Mouse (Mus musculus) spleen, adult 12 weeks (tissue): ENCODE data around the gene Slc22a20.
A peak's percentile ranks its signal among the peaks of the same experiment; 100 is the strongest.

Source experiments
- DNase-seq: peaks from one replicate; pipeline ENCODE4 v3.0.0; 2022; ENCODE audit warnings: low spot score

The Slc22a20 gene

DNA sequence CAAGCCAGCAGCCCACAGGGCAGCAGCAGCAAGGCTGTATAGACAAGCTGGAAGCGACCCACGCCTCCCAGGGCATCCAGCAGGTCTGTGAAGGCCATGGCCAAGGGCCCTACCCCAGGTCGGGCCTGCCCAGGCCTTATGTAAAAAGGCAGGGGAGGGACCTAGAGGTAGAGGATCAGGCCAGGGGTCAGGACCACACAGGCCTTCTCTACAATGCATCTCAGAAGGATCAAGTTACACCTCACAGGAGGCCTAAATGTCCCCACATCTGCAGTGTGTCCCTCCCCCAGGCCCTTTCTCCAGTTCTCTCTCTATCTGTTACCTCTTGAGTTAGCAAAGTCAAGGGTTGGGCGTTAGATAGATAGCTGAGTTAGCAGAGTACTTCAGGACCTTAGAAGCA is at the start of gene Slc22a20:
Gene Slc22a20, minus strand, starts transcription at position 101 of the 400 bp plus-strand sequence.
- DNase-seq: no peak

DNA sequence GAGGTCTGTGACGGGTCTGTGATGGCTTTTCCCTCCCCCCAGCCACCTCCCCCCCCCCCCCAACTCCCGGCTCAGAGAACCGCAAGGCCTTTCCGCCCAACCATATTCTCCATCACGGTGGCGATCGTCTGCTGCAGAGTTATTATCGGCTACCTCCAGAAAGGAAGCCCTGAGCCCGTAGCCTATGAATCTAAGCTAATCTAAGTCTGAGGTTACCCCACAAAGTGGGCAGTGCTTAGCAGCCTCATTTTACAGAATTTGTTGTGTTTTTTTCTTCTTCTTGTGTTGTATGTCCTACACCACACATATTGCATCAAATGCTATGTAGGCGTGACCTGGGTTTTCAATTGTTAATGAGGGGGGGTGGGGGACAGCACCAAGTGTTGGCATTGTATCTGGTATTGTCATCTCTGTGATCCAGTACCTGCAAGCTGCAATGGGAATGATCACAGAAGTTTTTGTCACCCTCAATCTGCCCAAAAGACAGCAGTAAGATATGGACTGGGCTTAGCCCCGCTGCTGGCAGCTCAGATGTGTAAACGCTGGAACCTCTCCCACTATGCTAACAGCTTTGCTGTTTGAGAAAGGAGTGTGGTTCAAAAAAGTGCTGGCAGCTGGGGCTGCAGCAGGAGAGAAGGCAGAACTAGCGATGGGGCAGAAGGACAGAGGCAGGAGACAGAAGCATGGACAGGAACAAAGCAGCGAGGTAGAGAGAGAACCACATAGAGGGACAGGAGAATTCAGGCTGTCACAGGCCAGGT is 44.8 kb upstream of the Slc22a20 start:
- no peak for DNase-seq

- DNase-seq: no peak
Observed at GRCm38 (mm10) chr19:6029426-6029825, 43.5 kb upstream of the Slc22a20 start.

- no peak for DNase-seq
Observed at GRCm38 (mm10) chr19:6028991-6029390, 43.0 kb upstream of the Slc22a20 start.

DNA sequence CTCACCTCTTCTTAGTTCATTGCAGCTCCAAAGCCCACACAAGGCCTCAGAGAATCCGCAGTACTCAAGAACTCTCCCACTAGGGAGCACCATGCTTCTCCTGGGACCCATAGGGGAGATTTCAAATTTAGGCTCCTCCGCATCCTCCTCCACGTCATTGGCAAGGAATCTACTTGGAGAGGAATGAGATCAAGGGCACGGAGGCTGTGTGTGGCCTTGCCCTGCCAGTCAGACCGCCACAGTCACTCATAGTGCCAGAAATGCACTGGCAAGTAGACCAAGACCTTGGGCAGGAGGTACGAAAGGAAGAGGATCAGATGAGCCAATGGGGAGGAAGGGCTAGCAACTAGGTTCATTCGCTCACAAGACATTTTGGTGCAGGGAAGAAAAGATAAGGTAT is 38.0 kb upstream of the Slc22a20 start:
- DNase-seq: no peak

GRCm38 (mm10) chr19:6023059-6023458 is 37.1 kb upstream of the Slc22a20 start:
- DNase-seq: no peak

DNA sequence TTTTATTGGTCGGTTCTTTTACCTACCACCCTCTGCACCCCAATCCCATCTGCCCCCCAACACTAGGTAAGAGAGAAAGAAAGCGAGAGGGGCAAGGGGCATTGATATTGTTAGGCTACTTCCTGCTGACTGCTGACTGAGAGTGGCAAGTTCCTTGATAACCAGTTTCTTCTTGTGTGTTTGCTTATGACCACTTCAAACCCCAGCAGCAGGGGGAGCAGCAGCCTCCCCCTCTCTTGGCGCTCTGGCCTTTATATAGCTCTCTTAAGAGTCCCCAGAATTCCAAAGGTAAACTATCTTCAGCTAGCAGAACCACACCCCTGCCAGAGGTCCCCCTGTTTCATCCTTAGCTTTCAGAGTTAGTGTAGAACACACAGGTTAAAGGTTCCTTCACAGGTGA is 34.3 kb upstream of the Slc22a20 start:
- no peak for DNase-seq

DNA sequence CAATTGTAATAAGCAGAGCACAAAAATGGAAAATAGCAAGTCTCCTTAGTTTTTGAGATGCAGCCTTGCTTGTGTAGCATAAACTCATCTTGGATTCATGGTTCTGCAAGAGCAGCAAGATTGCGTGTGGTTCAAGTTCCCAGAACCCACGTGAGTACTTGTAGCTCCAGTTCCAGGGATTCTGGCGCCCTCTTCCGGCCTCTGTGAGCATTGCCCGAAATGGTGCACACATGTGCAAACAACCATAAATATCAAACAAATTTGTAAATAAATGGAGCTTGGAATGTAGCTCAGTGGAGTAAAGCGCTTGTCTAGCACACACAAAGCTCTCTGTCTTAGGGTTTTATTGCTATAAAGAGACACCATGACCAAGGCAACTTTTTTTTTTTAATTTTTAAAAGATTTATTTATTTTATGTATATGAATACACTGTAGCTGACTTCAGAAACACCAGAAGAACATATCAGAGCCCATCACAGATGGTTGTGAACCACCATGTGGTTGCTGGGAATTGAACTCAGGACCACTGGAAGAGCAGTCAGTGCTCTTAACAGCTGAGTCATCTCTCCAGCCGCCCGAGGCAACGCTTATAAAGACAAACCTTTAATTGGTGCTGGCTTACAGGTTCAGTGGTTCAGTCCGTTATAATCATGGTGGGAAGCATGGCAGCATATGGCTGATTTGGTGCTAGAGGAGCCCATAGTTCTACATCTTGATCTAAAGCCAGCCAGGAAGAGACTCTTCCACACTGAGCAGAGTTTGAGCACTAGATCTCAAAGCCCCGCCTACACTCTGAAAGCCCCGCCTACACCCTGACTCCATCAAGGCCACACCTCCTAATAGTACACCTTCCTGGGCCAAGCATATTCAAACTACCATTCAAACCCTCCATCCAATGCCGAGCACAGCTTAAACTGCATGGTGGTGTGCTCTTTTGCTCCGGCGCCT is 32.5 kb upstream of the Slc22a20 start:
- DNase-seq: peak; percentile 85

- no peak for DNase-seq
Observed at GRCm38 (mm10) chr19:6016532-6016931, 30.6 kb upstream of the Slc22a20 start.

GRCm38 (mm10) chr19:6015511-6016315 is 29.8 kb upstream of the Slc22a20 start, which contains the start of gene Capn1:
TSS of gene Capn1 (minus strand) at chr19:6015897.
- DNase-seq: peak; percentile 70

DNA sequence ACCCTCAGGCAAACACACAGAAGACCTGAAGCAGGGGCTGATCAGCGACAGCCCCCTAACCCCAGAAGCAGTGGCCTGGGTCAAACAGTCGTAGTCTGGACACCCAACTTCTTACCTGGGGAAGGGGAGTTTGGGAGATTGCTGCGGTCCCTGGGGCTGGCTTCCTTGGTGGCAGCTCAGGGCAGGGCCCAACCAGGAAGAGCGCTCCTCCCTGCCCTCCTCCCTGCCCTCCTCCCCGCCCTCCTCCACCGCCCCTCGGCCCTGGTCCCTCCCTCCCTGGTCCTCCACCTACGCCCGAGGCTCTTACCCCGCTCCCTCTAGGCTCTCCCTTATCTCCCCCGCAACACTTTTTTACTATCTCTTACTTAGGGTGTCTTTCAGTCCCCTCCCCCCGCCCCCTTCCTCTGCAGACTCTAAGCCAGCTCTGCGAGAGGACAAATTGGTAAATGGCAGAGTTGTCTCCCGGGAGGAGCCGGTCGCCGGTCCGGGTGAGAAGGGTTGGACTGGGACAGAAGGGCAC is 29.1 kb upstream of the Slc22a20 start:
- DNase-seq: peak; percentile 67

DNA sequence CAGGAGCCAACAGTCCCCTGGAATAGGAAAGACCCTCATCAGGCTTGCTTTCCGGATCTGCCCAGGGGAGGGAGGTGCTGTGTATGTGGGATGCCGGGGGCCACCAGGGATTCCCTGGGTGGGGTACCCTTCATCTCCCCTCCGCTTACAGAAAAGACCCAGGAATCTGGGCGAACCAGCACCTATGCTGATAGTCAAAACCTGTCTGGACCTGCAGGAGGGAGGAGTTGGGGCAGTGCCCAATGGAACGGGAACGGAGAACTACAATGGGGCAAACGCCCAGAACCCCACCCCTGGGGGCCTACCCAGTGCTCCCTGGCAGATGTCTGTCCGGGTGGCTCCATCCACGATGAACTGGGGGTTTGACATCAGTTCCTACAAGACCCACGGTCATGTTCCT is 27.7 kb upstream of the Slc22a20 start:
- no peak for DNase-seq

GRCm38 (mm10) chr19:6009137-6009536 is 23.2 kb upstream of the Slc22a20 start:
- DNase-seq: no peak

DNA sequence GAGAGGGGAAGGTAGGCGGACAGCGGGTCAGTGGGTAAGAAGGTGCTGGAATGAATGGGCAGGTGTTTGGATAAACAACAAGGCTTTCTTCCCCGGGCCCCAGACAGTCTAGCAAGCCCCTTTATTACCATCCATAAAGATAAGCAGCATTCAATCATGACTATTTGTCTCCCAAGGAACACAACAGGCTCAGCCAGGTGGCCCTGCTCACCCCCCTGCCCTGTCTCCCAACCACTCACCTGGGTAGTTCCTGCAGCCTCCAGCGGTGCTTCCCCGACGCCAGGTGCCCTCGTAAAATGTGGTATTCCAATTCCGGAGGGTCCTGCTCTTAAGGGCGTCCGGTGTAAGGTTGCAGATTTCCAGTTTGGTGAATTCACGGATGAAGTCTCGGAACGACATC is 21.1 kb upstream of the Slc22a20 start:
- DNase-seq: no peak

GRCm38 (mm10) chr19:6005541-6005940 is 19.6 kb upstream of the Slc22a20 start:
- no peak for DNase-seq

DNA sequence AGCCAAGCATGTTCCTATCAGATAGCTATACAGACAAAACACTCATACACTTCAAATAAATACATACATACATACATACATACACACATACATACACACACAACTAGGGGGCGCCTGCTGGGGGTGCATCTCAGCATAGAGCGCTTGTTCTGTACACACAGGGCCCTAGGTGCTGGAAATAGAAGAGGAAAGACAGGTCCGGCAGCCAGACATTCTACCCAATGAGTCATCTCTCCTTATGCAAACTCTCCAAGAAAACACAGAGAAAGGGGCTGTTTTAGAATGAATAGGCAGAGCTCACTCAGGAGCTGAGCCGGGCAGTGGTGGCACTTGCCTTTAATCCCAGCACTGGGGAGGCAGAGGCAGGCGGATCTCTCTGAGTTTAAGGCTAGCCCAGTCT is 14.0 kb upstream of the Slc22a20 start:
- no peak for DNase-seq

- no peak for DNase-seq
Observed at GRCm38 (mm10) chr19:5998180-5998579, 12.2 kb upstream of the Slc22a20 start.

DNA sequence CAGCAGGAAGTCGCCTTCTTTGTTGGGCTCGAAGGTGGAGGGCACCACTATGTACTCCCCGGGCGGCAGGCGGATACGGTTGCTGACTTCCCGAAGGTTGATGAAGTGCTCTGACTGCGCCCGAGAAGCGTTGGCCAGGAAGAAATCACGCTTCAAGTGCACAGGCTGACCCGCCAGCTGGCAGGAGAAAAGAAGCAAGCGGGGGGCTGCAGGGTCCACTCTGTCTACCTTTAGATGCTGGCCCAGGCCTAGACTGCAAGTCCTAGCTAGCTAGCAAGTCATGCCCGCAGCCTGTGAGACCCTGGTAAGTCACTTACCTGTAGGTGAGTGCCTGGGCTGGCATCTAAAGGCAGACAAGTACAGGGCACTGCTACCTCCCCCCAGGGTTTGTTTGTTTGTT is 8.8 kb upstream of the Slc22a20 start:
- DNase-seq: no peak

DNA sequence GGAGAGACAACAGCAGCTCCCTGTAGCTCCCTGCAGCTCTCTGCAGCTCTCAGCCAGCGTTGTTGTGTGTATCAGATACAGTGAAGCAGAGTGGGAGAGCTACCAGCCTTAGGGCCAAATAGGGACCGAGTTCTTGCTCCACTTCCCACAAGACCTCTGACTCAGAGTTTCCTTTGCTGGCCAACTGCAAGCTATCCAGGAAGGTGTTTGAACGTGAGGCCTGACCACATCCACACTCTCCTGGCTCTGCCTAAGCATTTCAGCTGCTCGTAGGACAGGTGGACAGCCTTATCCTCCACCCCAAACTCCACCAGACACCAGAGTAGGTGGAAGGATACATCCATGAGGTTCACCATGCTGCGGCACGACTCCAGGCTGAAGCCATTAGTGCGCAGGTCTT is 6.1 kb upstream of the Slc22a20 start:
- DNase-seq: no peak

GRCm38 (mm10) chr19:5991467-5991866 is 5.5 kb upstream of the Slc22a20 start:
- DNase-seq: no peak

DNA sequence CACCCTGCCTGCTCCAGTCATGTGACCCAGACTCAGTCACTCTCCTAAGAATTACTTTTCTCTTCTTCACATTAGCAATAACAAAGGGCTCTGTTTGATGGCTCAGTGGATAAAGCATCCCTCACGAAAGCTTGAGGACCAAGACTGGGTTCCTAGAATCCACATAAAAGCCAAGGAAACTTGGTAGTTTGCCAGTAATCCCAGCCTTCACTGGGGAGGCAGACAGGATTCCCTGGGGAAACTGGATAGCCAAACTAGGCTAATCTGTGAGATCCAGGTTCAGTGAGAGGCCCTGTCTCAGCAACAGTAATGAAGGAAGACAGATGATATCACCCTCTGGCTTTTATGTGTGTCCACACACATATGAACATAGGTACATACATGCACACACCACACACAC is 5.0 kb upstream of the Slc22a20 start:
- DNase-seq: no peak

DNA sequence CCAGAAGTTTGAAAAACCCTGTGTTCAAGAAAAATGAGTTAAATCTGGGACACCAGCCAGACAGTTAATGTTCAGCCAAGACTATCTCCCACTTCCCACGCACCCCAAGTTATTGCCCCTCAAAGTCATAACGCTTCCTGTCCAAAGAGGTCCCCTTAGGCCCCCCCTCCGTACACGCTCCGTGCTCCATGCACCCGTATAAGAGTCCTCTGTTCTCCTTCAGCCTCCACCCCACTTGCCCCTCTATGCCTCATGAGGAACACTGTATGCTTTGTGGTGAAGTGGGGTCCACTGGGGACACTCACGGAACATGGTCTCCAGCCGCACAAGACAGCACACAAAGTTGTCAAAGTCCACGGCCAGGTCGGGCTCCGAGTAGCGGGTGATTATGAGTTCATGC is 4.1 kb upstream of the Slc22a20 start:
- no peak for DNase-seq
